In genomic region chr7:98360621-98360990, GRCm38 (mm10) we compare ENCODE assay signal across 8 mouse cellular contexts. TPM values are rescaled to one million over a fixed set of nuclear protein-coding genes. Genes with fewer than 3 reads are reported as not detected.
A peak's percentile ranks its signal among the peaks of the same experiment; 100 is the strongest.
DNase-seq lines count a peak whose midpoint lies in the region; ATAC-seq lines count a peak whose summit lies in the region.

No protein-coding gene starts in this region.

- peak overlapping the region; percentile 87 for H3K4me2 ChIP-seq in forebrain, embryonic 13.5 days
- H3K4me2 ChIP-seq in limb, embryonic 15.5 days, result peak overlapping the region; percentile 79
- H3K4me2 ChIP-seq in stomach, embryonic 14.5 days (replicated peaks; ENCODE audit: low read depth, low read length), result peak overlapping the region; percentile 89

- peak overlapping the region; percentile 77 for H3K9ac ChIP-seq in forebrain, embryonic 13.5 days
- H3K9ac ChIP-seq in limb, embryonic 15.5 days, result peak overlapping the region; percentile 76
- peak overlapping the region; percentile 69 for H3K9ac ChIP-seq in stomach, embryonic 14.5 days (replicated peaks; ENCODE audit: low read depth, low read length)

- peak overlapping the region; percentile 65 for H3K4me3 ChIP-seq in forebrain, embryonic 13.5 days
- peak overlapping the region; percentile 79 for H3K4me3 ChIP-seq in limb, embryonic 15.5 days
- peak overlapping the region; percentile 74 for H3K4me3 ChIP-seq in stomach, embryonic 14.5 days (ENCODE audit: low read depth, low read length)

- no peaks in the 10 kb centered on the region for H3K36me3 ChIP-seq in forebrain, embryonic 13.5 days (ENCODE audit: poor library complexity, severe bottlenecking)
- no peaks in the 10 kb centered on the region; the same call in 1 of the 2 replicates for H3K36me3 ChIP-seq in limb, embryonic 15.5 days
- no peaks in the 10 kb centered on the region for H3K36me3 ChIP-seq in stomach, embryonic 14.5 days (ENCODE audit: control insufficient read depth, insufficient read depth, low read length)

- WGBS in forebrain, embryonic 13.5 days, result 0% methylated on average over 20 of the region's 20 CpGs
- WGBS in limb, embryonic 15.5 days, result under 1% methylated on average over 20 of the region's 20 CpGs
- WGBS in stomach, embryonic 14.5 days, result under 1% methylated on average over 20 of the region's 20 CpGs

- no peaks in the 10 kb centered on the region; the same call in 1 of the 2 replicates for H3K27me3 ChIP-seq in forebrain, embryonic 13.5 days
- H3K27me3 ChIP-seq in limb, embryonic 15.5 days, result no peaks in the 10 kb centered on the region
- no peaks in the 10 kb centered on the region for H3K27me3 ChIP-seq in stomach, embryonic 14.5 days (ENCODE audit: control insufficient read depth, insufficient read depth, low read length)

- H3K4me1 ChIP-seq in forebrain, embryonic 13.5 days, result peaks cover 40% of the 10 kb centered on the region
- H3K4me1 ChIP-seq in limb, embryonic 15.5 days, result peaks cover 51% of the 10 kb centered on the region
- H3K4me1 ChIP-seq in stomach, embryonic 14.5 days (ENCODE audit: control insufficient read depth, insufficient read depth, low read length), result peaks cover 34% of the 10 kb centered on the region

- H3K27ac ChIP-seq in forebrain, embryonic 13.5 days, result peak overlapping the region; percentile 74
- peak overlapping the region; percentile 96 for H3K27ac ChIP-seq in limb, embryonic 15.5 days
- peak overlapping the region; percentile 91 for H3K27ac ChIP-seq in stomach, embryonic 14.5 days (ENCODE audit: low read length)

- ATAC-seq in forebrain, embryonic 13.5 days, result peak; percentile 34
- ATAC-seq in limb, embryonic 15.5 days (ENCODE audit: insufficient number of reproducible peaks, low FRiP score, low TSS enrichment, low read depth), result 0 out of 2 replicates have a peak, but pooled peaks have one; percentile 1
- no peak; the same call in 1 of the 2 replicates for ATAC-seq in stomach, embryonic 14.5 days (ENCODE audit: insufficient number of reproducible peaks, insufficient read depth, low FRiP score, low read depth)

- no peaks in the 10 kb centered on the region for H3K9me3 ChIP-seq in forebrain, embryonic 13.5 days (replicated peaks)
- no peaks in the 10 kb centered on the region for H3K9me3 ChIP-seq in limb, embryonic 15.5 days
- no peaks in the 10 kb centered on the region; the same call in 1 of the 2 replicates for H3K9me3 ChIP-seq in stomach, embryonic 14.5 days (ENCODE audit: control insufficient read depth, low read depth, low read length)

- DNase-seq in right cerebral cortex, postnatal 4 days, result peak; percentile 35
- no peak for DNase-seq in right cerebral cortex, postnatal 36 days (ENCODE audit: low spot score in 2 of 2)
- DNase-seq in cerebellum, postnatal 14 days, result no peak
- no peak for DNase-seq in ovary, postnatal 36 days (ENCODE audit: low spot score)
- DNase-seq in left cerebral cortex, adult 18-20 months (ENCODE audit: low spot score in 2 of 2), result no peak

RNA-seq across cellular contexts. Expression of gene Tsku, which starts 0.5 kb away (rescaled TPM):
- polyA plus RNA-seq in forebrain, embryonic 13.5 days (2015; fragmentation: Nextera tagmentation; extraction: Ambion mirVana), result 6.4 and 7.6 TPM in 2 replicates
- polyA plus RNA-seq in limb, embryonic 15.5 days (2015; fragmentation: Nextera tagmentation; extraction: Ambion mirVana), result 20.7 and 21.6 TPM in 2 replicates
- polyA plus RNA-seq in stomach, embryonic 14.5 days (2014; fragmentation: Nextera tagmentation; extraction: Ambion mirVana), result 18.4 and 19.1 TPM in 2 replicates
- 1 to 10 TPM; 2.1 to 3.1 TPM for total RNA-seq in left cerebral cortex, adult 18-20 months (2021)

RNA-seq across cellular contexts. Expression of gene Acer3, which starts 39.6 kb away (rescaled TPM):
- 9.3 and 12.8 TPM in 2 replicates for polyA plus RNA-seq in forebrain, embryonic 13.5 days (2015; fragmentation: Nextera tagmentation; extraction: Ambion mirVana)
- polyA plus RNA-seq in limb, embryonic 15.5 days (2015; fragmentation: Nextera tagmentation; extraction: Ambion mirVana), result 47.2 and 48.3 TPM in 2 replicates
- 22.9 and 25.6 TPM in 2 replicates for polyA plus RNA-seq in stomach, embryonic 14.5 days (2014; fragmentation: Nextera tagmentation; extraction: Ambion mirVana)
- 10 to 100 TPM; 20.8 to 25.0 TPM for total RNA-seq in left cerebral cortex, adult 18-20 months (2021)
